Mouse (Mus musculus): ENCODE data around the gene Zdhhc17.
A peak's percentile ranks its signal among the peaks of the same experiment; 100 is the strongest.

The Zdhhc17 gene

DNA sequence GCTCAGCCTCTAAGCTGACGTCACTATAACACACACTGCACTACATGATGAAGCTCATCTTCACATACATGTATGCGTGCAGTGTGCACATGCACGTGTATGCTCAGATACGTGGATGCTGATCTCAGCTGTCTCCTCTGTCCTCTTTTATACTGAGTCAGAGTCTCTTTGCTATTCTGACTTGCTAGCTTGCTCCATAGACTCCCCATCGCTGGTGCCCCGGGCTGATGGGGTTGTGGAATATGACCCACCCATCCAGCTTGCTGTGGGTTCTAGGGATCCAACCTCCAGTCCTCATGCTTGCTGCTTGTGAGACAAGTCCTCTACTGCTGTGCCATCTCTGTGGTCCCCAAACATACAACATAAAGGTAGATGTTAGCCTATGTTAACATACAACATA, 51.1 kb downstream of the Zdhhc17 start:
- no peak for DNase-seq (ENCODE audit: low spot score in 2 of 2)

DNA sequence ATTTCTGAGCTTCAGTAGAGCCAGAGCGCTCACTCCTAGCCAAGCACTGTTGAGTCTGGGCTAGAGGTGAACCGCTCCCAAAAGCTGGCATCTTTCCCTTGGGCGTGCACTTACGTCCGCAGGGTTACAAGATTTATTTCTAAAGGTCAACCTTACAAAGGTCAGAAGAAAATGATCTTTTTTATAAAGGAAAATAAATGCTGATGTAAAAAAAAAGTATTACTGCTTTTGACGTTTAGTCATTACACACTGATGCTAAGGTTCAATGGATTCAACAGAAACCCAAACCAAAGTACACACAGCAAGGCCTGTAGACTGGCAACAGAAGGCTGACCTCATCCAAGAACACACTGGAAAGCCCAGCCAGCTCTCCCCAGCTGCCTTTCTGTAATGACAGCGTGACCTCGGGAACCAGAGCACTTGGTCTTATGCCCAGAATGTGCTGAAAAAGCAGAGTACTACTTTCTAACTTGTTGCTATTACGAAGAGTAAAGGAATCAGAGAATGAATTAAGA, 56.9 kb downstream of the Zdhhc17 start:
- DNase-seq (ENCODE audit: low spot score in 2 of 2): no peak

DNA sequence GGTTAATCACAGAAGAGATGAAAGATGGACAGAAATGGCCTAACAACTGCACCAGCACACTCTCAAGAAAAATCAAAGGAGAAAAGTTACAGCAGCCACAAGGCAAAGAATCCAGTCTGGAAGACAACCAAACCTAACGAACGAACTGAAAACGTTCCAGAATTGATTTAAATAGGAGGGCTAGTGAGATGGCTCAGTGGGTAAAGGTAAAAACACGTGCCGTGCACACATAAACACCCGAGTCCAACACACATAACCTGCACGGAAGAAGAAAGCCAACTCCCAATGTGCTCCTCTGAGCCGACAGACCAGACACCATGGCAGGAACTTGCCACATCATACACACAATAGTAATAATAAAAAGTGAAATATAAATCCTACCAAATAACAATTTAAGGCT, 57.7 kb downstream of the Zdhhc17 start:
- no peak for DNase-seq (ENCODE audit: low spot score in 2 of 2)

DNA sequence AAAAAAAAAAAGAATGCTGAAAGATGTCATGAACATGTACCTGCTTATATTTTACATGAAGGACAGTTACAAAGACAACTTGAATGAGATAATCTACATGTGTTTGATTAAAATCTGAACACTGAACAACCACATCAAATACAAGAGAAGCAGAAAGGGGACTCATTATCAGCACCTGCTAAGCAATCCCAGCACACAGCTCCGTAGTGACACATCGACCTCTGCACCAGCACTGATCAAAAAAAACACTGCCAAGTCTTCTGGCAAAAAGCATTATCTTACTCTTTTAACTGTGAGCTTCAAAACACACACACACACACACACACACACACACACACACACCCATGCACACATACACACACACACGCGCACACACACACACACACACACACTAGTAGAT, 58.2 kb downstream of the Zdhhc17 start:
- DNase-seq (ENCODE audit: low spot score in 2 of 2): no peak

DNA sequence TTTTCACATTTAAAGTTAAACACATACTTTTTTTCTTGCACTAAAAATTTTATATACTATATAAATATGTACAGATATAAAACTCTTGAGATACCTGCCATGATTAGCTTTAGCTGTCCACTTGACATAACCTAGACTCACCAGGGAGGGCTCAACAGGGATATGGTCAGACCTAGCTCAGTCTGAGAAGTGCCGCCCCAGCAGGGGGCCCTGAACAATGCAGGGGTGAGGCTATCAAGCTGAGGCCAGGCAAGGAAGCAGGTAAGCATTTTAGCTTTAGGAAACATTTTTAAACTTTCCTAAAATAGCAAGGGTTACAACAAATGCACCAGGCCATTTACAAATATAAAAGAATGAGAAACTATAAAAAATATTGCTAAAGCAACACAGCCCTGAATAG, 58.8 kb downstream of the Zdhhc17 start:
- DNase-seq (ENCODE audit: low spot score in 2 of 2): no peak

DNA sequence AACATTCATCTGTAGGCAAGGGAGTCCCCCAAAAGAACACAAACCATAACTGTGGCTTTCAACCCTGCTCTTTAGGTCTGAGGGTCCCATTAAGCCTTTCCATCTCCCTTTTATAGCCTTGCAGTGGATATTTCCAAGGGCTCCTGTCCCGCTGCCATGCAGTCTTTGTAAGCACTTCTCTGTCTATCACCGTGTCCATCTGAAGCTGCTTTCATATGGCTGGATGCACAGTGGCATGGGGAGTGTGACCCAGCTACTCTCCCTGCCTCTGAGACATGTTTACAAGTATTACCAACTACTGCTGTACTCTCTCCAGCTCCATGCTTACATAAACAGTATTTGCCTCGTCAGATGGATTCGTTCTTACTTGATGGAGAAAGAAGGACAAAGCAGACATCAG, 62.4 kb downstream of the Zdhhc17 start:
- DNase-seq (ENCODE audit: low spot score in 2 of 2): no peak

DNA sequence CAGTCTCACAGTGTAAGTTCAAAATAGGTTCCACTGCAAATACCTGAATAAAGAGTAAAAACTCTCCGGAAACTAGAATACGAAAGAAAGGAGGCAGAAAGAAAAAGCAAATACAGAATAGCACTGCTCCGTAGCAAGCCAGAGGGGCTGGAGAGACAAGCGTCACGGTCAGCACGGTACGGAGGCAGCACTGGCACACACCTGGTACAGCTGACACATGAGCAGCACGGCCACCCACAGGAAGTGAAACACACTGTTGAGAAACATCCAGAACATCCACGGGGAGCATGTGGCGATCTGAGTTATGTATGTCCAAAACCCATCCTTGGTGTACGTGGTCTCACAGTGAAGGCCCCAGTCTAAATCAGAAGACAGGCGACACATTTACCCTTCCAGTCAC, 64.0 kb downstream of the Zdhhc17 start:
- no peak for DNase-seq (ENCODE audit: low spot score in 2 of 2)

DNA sequence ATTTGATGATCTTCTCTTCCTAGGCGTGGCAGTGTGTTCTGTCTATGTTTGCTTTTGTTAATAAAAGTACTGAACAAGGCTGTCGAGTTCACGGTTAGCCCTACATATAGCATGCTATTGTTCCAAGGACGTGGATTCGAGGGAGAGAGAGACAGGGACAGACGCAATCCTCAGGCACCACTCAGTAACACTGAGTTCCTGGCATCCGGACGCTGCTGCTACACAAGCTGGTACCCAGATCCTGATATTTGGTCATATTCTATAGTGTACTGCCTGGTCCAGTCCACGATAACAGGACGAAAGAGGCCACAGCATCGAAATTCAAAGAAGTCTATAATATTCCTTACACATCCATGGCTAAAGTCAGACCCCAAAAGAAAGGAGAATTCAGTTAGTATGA, 65.8 kb downstream of the Zdhhc17 start:
- no peak for DNase-seq (ENCODE audit: low spot score in 2 of 2)

DNA sequence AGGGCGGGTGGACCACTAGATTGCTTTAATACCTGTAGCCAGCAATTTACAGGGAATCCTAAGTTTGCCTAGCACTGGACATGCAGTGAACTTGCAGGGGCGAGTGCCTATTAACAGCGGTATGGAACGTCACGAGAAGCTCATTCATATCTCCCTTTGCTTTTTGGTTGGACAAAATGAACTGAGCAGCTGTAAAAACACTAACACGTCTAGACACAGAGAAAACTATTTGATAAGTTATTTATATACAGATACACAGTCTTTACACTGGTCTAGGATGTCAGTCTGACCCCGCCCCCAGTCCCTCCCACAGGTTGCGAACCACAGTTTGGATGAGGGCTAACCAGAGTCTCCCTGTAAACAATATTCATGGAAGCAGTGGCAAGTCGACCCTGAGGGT, 67.1 kb downstream of the Zdhhc17 start:
- no peak for DNase-seq (ENCODE audit: low spot score in 2 of 2)

DNA sequence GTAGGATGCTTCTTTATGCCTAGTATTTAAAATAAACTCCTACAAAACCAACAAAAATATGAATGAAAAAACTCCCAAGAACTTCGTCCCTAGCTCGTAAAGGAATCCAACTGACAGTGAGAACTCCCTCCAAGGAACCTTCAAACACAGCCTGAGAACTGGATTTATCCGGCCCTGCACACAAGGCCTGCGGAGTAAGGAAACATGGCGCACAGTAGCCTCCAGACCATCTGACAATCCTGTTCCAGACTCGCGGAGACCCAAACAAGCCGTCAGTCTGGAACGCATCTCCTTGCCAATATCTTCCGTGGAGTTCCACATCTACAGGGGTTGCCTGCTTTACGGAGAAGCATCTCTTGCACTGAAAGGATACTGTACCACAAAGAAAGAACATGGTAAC, 68.0 kb downstream of the Zdhhc17 start:
- no peak for DNase-seq (ENCODE audit: low spot score in 2 of 2)

DNA sequence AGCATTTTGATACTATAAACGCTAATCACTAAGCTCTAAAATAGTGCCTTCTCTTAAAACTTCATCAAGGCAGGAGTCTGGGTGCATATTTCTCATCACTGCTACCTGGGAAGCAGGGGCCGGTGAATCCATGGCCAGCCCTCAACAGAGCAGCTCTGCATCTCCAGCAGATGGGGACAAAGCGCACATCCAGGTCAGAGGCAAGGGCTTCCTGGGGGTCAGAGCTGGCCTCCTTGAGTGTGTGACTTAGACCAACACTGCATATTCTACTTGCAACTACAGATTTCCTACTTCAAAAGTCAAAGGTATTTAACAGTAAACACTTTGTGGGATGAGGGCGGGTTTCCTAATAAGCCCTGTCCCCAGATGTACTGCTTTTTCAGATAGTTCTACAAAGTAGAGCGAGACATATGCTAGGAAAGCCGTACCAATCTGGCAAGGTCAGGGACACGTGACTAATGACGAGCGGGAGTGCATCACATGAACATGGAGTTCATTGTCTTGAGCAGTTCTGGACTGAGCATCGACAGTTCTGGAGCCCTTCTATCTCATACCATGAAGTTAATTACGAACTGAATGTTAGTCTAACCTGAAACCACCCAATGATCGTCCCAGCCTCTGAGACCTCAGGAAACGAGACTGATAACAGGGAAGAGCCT, 69.1 kb downstream of the Zdhhc17 start:
- DNase-seq (ENCODE audit: low spot score in 2 of 2): no peak

DNA sequence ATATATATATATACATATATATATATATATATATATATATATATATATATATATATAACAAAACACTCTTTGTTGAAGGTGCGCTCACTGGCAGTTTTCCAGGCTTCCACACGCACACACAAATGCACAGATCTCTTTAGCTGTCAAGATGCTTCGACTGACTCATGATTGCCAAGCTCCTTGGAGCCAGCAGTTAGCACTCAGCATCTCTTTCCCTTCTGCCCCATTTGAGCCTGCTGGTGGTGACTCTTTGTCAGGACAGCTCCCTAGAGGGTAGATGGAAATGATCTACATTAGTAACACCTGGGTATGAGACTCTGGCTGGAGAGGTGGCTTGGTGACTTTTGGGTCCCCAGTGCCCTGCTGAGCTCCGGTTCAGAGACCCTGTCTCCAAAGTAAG, 70.2 kb downstream of the Zdhhc17 start:
- DNase-seq (ENCODE audit: low spot score in 2 of 2): no peak

DNA sequence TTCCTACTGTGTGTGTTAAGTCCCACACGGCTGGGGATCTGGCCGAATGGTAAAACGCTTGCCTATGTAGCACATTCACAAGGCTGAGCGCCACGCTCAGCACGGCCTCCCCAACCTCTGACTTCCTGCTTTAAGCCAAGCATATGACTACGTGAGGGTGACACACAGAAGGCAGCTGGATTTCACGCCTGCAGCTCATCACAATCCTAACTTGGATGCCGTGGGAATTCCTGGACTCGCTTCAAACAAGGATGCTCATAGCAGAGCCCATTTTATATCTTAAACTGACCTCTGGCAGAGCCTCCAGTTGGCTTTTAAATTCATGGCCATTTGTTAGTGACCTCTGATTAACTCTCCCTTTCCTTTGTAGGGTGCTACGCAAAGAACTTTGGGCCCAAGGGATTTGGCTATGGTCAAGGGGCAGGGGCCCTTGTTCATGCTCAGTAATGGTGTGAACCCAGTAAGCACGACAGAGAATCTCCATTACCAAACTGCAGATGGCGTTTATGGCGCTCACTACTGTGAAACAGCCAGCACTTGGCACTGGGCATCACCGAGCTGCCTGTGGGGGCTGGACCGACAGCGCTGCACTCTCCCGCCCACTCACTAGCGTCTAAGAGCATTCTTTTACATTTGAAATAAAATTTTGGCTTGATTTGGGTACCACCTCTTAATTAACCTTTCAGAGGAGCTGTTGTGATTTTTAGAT, 70.9 kb downstream of the Zdhhc17 start:
- DNase-seq (ENCODE audit: low spot score in 2 of 2): no peak

DNA sequence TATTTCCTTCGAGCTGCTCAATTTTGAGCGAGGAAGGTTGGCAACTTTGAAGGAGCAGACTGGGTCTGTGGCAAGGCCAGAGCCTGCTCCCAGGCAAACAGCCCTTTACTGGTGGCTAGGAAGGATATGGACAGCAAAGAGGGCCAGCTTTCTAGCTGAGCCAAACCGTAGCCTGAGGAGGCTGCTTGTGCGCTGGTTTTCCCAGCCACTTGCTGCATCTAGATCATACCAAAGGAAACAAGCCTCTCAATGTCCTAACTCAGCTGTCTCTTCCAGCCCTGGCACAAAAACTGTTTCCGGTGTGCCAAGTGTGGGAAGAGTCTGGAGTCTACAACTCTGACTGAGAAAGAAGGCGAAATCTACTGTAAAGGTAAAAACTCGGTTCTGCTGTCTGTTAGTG, 71.6 kb downstream of the Zdhhc17 start:
- DNase-seq (ENCODE audit: low spot score in 2 of 2): no peak

DNA sequence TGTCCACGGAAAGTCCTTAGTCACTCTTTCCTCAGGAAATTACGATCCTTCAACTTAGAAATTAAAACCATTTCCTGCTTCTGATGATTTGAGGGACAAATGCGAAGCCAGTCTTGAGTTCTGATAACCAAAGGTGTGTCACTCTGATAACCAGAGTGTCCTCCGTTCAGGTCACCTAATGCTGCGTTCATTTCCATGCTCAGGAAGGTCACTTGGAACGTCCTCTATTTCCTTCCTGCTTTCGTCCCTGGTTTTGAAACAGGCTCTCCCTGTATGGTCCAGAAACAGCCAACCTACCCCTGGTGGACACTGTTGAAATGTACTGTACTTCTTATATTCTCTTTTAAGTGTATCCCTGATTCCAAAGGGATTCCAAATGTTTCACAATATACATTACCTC, 74.3 kb downstream of the Zdhhc17 start:
- no peak for DNase-seq (ENCODE audit: low spot score in 2 of 2)

DNA sequence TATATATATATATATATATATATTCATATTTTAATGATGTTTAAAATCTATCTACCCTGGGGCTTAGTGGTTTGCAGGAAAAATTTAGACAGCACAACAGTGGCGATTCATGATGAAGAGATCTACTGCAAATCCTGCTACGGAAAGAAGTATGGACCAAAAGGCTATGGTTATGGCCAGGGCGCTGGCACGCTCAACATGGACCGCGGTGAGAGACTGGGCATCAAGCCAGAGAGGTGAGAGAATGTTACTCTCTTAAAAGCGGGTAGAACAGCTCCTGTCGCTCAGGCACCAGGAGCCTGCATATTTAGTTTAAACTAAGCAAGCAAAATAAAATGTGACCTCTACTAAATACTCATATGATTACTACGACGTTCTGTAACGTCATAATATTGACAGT, 74.9 kb downstream of the Zdhhc17 start:
- DNase-seq (ENCODE audit: low spot score in 2 of 2): no peak

DNA sequence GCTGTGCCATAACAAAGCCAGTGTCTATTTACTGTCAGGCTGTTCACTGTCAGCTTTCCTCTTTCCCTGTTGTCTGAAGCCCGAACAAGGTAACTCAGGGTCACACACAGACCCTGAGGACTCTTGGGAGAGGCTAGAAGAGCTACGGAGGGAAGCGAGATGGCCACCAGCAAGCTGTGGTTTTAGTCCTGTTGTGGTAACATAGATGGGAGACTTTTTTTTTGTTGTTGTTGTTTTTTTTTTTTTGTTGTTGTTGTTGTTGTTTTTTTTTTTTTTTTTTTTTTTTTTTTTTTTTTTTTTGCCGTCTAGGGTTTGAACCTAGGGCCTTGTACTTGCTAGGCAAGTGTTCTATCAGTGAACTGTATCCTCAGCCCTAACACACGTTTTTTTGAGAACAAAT, 76.4 kb downstream of the Zdhhc17 start:
- no peak for DNase-seq (ENCODE audit: low spot score in 2 of 2)

DNA sequence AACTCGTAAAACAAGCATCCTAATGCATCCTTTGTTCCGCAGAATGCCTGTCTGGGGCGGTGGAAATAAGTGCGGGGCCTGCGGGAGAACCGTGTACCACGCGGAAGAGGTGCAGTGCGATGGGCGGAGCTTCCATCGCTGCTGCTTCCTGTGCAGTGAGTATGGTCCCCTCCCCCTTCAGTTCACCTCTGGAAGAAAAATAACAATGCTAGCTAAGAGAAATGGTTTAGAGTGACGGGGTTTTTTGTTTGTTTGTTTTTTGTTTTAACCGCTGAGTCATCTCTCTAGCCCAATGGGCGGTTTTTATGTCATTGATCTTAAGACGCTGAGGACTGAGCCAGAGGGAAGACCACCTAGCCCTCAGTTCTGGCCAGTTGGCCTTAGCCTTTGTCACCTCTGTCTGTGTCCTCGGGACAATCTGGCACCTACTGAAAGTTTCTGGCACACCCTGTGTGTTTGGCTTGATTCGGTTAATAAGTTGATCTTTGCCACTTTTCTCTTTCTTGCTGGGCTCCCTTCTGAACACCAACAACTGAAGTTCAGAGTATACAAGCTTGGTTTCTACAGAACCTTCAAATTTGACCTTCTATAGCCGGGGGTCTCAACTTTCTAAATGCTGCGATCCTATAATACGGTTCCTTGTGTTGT, 77.9 kb downstream of the Zdhhc17 start:
- DNase-seq (ENCODE audit: low spot score in 2 of 2): peak; percentile 7 to 35

DNA sequence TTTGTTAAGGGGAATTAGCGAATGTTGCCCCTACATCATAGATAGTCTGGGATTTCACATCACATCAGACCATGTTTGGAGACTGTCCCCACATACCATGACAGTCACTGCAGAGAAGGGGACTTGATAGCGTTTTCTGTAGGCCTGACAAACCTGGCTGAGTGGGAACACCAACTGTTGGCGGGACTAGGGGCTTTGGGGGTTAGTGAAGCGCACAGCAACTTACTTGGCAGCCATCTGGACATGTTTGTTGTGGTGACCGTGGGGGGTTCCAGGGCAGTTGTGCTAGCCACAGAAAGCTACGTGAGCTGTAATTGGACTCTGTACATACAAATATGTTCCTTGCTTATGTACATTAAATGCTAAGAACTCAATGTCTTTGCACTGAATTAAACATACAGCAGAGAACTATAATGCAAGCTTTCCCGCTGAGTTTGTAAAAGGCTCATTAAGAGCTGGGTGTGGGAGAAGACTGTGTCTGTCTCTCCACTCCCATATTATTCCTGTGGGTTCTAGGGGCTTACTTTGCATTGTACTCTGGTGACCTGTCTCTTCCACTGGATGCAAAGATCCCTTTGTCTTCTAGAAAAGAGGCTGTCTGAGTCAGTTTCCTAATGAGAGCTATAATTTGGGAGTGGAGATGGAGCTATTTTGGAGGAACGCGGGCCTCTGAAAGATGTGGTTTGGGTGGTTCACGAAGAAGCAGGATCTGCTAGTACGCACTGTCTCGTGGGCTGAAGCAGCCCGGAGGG, 78.6 kb downstream of the Zdhhc17 start:
- DNase-seq (ENCODE audit: low spot score in 2 of 2): no peak

DNA sequence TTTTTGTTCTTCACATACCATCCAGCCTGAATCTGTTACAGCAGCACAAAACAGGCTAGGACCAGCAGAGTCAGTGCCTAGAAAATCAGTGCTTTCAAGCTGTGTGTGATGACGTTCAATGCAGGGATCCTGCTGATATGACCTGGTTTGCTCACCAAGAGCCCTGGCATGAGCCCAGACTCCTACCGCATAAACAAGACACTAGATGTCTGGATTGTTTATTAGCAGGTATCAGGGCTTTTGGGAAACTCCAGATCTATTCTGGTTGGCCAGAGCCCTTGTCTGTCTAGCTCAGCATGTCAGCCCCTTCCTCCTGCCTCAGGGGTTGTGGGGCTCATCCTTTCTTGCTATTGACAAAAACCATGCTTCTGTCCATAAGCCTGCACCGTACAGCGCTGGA, 80.2 kb downstream of the Zdhhc17 start:
- DNase-seq (ENCODE audit: low spot score in 2 of 2): no peak

DNA sequence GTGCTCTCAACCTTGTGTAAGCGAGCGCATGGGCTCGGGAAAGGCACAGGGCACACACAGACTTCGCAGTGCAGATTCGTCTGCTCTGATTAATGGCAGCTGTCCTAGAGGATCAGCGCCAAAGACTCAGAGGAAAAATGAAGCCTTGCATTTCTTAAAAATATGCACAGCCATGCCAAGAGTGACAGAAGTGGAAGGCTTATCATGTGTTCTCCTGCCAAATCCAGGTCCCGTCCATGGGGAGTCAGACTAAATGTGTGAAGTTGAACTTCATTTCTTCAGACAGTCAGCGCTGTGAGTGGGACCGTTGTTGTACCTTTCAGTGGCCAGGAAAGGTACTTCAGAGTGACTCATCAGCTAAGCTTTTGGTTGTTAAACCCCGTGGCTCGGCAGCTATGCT, 82.4 kb downstream of the Zdhhc17 start:
- DNase-seq (ENCODE audit: low spot score in 2 of 2): no peak

DNA sequence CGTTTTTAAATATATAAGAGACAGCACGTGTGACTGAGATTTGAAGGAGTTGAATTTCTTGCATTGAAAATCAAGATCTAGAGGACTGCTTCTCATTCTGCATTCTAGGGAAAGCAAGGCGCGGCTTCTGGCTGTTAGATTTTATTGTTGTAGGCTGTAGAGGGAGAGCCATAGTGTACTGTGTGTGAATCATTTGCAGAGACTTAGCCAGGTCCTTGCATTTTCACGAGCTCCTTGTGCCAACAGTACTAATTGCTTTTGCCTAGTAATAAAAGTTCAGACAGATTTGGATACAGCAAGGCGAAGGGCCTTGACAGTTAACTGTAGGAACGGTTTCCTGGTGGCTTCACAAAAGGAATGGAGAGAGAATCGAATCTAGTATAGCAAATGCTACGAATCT, 87.3 kb downstream of the Zdhhc17 start:
- no peak for DNase-seq (ENCODE audit: low spot score in 2 of 2)
